9 mouse cellular contexts compared by ENCODE assay signal in the genomic region with DNA sequence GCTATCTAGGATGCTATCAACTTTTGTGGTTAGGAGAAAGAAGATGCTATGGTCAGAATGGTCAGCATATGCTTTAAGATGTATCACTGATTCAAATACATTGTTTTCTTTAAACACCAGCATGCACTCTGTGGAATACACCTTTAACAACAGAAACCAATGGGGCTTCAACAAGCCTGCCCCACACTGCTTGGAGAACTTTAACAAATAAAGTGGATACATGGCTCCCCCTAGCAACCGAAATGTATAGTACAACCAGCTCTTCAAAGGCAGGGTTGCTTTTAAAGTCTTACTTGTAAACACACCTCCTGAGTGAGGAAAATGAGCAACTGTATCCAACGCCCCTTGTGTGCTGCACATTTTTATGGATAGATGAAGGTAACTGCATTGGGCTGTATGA.
DNase-seq lines count a peak whose midpoint lies in the region; ATAC-seq lines count a peak whose summit lies in the region.
"Had no signal": no experiment of that assay in that cellular context is flagged by ENCODE, and none has a peak within 500 bp of the region (broad histone marks: within the 10 kb centered on the region; RNA-seq: fewer than 3 reads in every experiment).

No protein-coding gene starts in this region.

- H3K4me1 ChIP-seq in kidney, embryonic 14.5 days (ENCODE audit: control insufficient read depth, insufficient read depth, low read length) = no peaks in the 10 kb centered on the region
- no peaks in the 10 kb centered on the region for H3K4me1 ChIP-seq in embryonic facial prominence, embryonic 10.5 days
- H3K4me1 ChIP-seq in neural tube, embryonic 12.5 days = no peaks in the 10 kb centered on the region

- H3K4me3 ChIP-seq in kidney, embryonic 14.5 days (ENCODE audit: low read length) = no peak overlapping the region
- H3K4me3 ChIP-seq in embryonic facial prominence, embryonic 10.5 days = no peak overlapping the region
- no peak overlapping the region for H3K4me3 ChIP-seq in neural tube, embryonic 12.5 days
- H3K4me3 ChIP-seq: myocyte had no signal

- peak; percentile 34 for DNase-seq in kidney, adult 9 months
- peak; percentile 16 for DNase-seq in T-cell, adult 2 months (ENCODE audit: low spot score)
- peak; percentile 21 for DNase-seq in embryonic facial prominence, embryonic 10.5 days (ENCODE audit: low spot score)
- DNase-seq in layer of hippocampus, adult 9-11 months = peak; percentile 39
- DNase-seq in natural killer cell, adult 2 months (ENCODE audit: low spot score in 2 of 2) = no peak
- no peak for DNase-seq in spleen, adult 12 weeks (ENCODE audit: low spot score)

- H3K9ac ChIP-seq in kidney, embryonic 14.5 days (ENCODE audit: low read depth, low read length) = no peak overlapping the region
- H3K9ac ChIP-seq in neural tube, embryonic 12.5 days = no peak overlapping the region

- H3K4me2 ChIP-seq in kidney, embryonic 14.5 days (replicated peaks; ENCODE audit: low read depth, low read length) = no peak overlapping the region
- H3K4me2 ChIP-seq in neural tube, embryonic 12.5 days (replicated peaks) = no peak overlapping the region

- H3K27ac ChIP-seq in kidney, embryonic 14.5 days (ENCODE audit: low read depth, low read length) = no peak overlapping the region
- H3K27ac ChIP-seq in embryonic facial prominence, embryonic 10.5 days (replicated peaks) = no peak overlapping the region
- H3K27ac ChIP-seq in neural tube, embryonic 12.5 days = no peak overlapping the region

- H3K36me3 ChIP-seq in kidney, embryonic 14.5 days (ENCODE audit: control insufficient read depth, insufficient read depth, low read length) = no peaks in the 10 kb centered on the region
- no peaks in the 10 kb centered on the region for H3K36me3 ChIP-seq in embryonic facial prominence, embryonic 10.5 days (replicated peaks)
- H3K36me3 ChIP-seq in neural tube, embryonic 12.5 days = no peaks in the 10 kb centered on the region

- H3K27me3 ChIP-seq in kidney, embryonic 14.5 days (ENCODE audit: control insufficient read depth, insufficient read depth, low read length) = no peaks in the 10 kb centered on the region
- H3K27me3 ChIP-seq in embryonic facial prominence, embryonic 10.5 days (replicated peaks; ENCODE audit: low read depth, poor library complexity, severe bottlenecking) = no peaks in the 10 kb centered on the region
- no peaks in the 10 kb centered on the region for H3K27me3 ChIP-seq in neural tube, embryonic 12.5 days (replicated peaks)

- no peak for ATAC-seq in kidney, embryonic 14.5 days (ENCODE audit: low FRiP score, low TSS enrichment)
- peak; percentile 60; the same call in 1 of the 2 replicates for ATAC-seq in neural tube, embryonic 12.5 days (ENCODE audit: low FRiP score, low read depth)

- H3K9me3 ChIP-seq in kidney, embryonic 14.5 days (ENCODE audit: control insufficient read depth, low read length) = no peaks in the 10 kb centered on the region
- H3K9me3 ChIP-seq in embryonic facial prominence, embryonic 10.5 days = no peaks in the 10 kb centered on the region
- no peaks in the 10 kb centered on the region for H3K9me3 ChIP-seq in neural tube, embryonic 12.5 days

- WGBS in kidney, embryonic 14.5 days = 4% methylated on average over 2 of the region's 2 CpGs
- WGBS in embryonic facial prominence, embryonic 10.5 days = 7% methylated on average over 2 of the region's 2 CpGs
- WGBS in neural tube, embryonic 12.5 days = 3% methylated on average over 2 of the region's 2 CpGs

Comparison
In these comparisons a context has a peak if more than half of its experiments do, and no peak if none do; other contexts are left out.
1. DNase-seq: peak in kidney, adult 9 months (single experiment), T-cell, adult 2 months (single experiment), embryonic facial prominence, embryonic 10.5 days (single experiment) and layer of hippocampus, adult 9-11 months (single experiment); none in natural killer cell, adult 2 months (0 of 2) and spleen, adult 12 weeks (single experiment).